ENCODE assay signal across 8 mouse cellular contexts in the genomic region with DNA sequence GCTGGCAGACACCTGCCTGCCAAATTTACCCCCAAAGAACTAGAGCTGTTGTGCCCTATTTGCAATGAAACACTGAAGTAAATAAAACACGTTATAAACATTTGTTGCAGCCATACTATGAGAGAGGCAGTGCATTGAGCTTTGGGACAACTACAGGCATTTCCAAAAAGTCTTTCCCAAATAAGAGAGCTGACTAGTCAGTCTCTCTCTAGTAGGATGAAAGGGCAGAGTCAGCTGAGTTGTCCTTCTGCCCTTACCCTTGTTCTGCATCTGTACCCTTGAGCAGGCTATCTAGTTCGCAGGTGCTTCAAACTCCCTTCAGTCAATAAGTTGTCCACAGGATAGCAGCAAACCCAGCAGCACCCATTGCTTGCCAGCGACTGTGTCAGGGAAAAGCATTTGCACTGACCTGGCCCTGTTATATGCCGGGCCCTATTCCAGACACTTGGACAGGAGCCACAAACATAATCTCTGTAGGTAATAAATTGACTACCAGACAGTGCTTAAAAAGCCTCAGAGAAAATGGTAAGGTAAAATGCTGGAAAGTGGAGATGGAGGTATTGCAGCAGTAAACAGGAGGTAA. TPM values are rescaled to one million over a fixed set of nuclear protein-coding genes. Genes with fewer than 3 reads are reported as not detected.
A peak's percentile ranks its signal among the peaks of the same experiment; 100 is the strongest.
DNase-seq lines count a peak whose midpoint lies in the region; ATAC-seq and TF ChIP-seq lines count a peak whose summit lies in the region.

TSS of gene D430041D05Rik (minus strand) at position 51 of the 583 bp plus-strand sequence.

- peak within 1 kb of the TSS; percentile 94 for H3K4me2 ChIP-seq in hindbrain, embryonic 12.5 days (replicated peaks)
- peak within 1 kb of the TSS; percentile 65 for H3K4me2 ChIP-seq in liver, embryonic 15.5 days

- H3K36me3 ChIP-seq in hindbrain, embryonic 12.5 days: no peaks in the 10 kb centered on the region
- H3K36me3 ChIP-seq in liver, embryonic 15.5 days (replicated peaks): no peaks in the 10 kb centered on the region

- peak within 1 kb of the TSS; percentile 86 for H3K9ac ChIP-seq in hindbrain, embryonic 12.5 days
- H3K9ac ChIP-seq in liver, embryonic 15.5 days: no peak within 1 kb of the TSS

- peak within 1 kb of the TSS; percentile 67 for H3K4me3 ChIP-seq in layer of hippocampus, adult 2 months
- peak within 1 kb of the TSS; percentile 73 for H3K4me3 ChIP-seq in cortical plate, adult 2 months (ENCODE audit: insufficient read depth, low read length)
- peak within 1 kb of the TSS; percentile 74 for H3K4me3 ChIP-seq in hindbrain, embryonic 12.5 days
- H3K4me3 ChIP-seq in liver, embryonic 15.5 days (replicated peaks): peak within 1 kb of the TSS; percentile 45

- no peak for TF ChIP-seq POLR2A in cortical plate, adult 2 months (IDR thresholded peaks at IDR 0.05; ENCODE audit: extremely low read depth, insufficient read depth, low read length)

- H3K9me3 ChIP-seq in hindbrain, embryonic 12.5 days (replicated peaks): no peaks in the 10 kb centered on the region
- no peaks in the 10 kb centered on the region for H3K9me3 ChIP-seq in liver, embryonic 15.5 days (replicated peaks)

- ATAC-seq in hindbrain, embryonic 12.5 days (ENCODE audit: low FRiP score): no peak
- ATAC-seq in liver, embryonic 15.5 days (ENCODE audit: insufficient read depth): no peak
- no peak for ATAC-seq in erythroblast, adult 5-6 weeks (replicated peaks; ENCODE audit: low FRiP score, poor library complexity, severe bottlenecking)

- whole genome bisulfite sequencing in hindbrain, embryonic 12.5 days: 63% methylated on average over 4 of the region's 4 CpGs
- WGBS in liver, embryonic 15.5 days (ENCODE audit: insufficient replicate concordance): 39% methylated on average over 4 of the region's 4 CpGs

- H3K4me1 ChIP-seq in cortical plate, adult 2 months (ENCODE audit: control insufficient read depth, insufficient read depth, low read length): peaks cover 15% of the 10 kb centered on the region
- H3K4me1 ChIP-seq in hindbrain, embryonic 12.5 days: peaks cover 18% of the 10 kb centered on the region
- H3K4me1 ChIP-seq in liver, embryonic 15.5 days (replicated peaks): 0 out of 2 replicates have a peak, but pooled peaks cover 4% of the 10 kb centered on the region

- peaks cover 55% of the 10 kb centered on the region for H3K27me3 ChIP-seq in hindbrain, embryonic 12.5 days
- H3K27me3 ChIP-seq in liver, embryonic 15.5 days: peaks cover 70% of the 10 kb centered on the region

- H3K27ac ChIP-seq in layer of hippocampus, adult 2 months: peak within 1 kb of the TSS; percentile 95
- H3K27ac ChIP-seq in cortical plate, adult 2 months (ENCODE audit: insufficient read depth, low read length): peak within 1 kb of the TSS; percentile 20
- H3K27ac ChIP-seq in hindbrain, embryonic 12.5 days: peak within 1 kb of the TSS; percentile 87
- H3K27ac ChIP-seq in liver, embryonic 15.5 days (replicated peaks): no peak within 1 kb of the TSS

- no peak for DNase-seq in layer of hippocampus, adult 2 months (ENCODE audit: low spot score in 2 of 2)
- no peak for DNase-seq in layer of hippocampus, adult 9-11 months
- DNase-seq in urinary bladder, postnatal 4 days (ENCODE audit: low spot score in 2 of 2): no peak
- no peak for DNase-seq in ovary, postnatal 14 days (ENCODE audit: low spot score)

- no peak for TF ChIP-seq CTCF in layer of hippocampus, adult 2 months (conservative IDR thresholded peaks at IDR 0.05)
- TF ChIP-seq CTCF in cortical plate, adult 2 months (IDR thresholded peaks at IDR 0.05; ENCODE audit: extremely low read depth, insufficient read depth, low read length): no peak

RNA-seq across cellular contexts. Expression of gene D430041D05Rik, which starts in this region (rescaled TPM):
- total RNA-seq in layer of hippocampus, adult 2 months (2021): 10 to 100 TPM; 81.2 to 87.4 TPM
- 46.0 and 46.7 TPM in 2 replicates for polyA plus RNA-seq in cortical plate, adult 2 months (2012; rRNA removed)
- 4.2 and 4.7 TPM in 2 replicates for polyA plus RNA-seq in hindbrain, embryonic 12.5 days (2016; fragmentation: Nextera tagmentation; extraction: Ambion mirVana)
- 0.03 TPM in 1 of 2 replicates, not detected in the other for polyA plus RNA-seq in liver, embryonic 15.5 days (2015; fragmentation: Nextera tagmentation; extraction: Ambion mirVana)
- not detected in 2 replicates for total RNA-seq in erythroblast, adult 5-6 weeks (2015; ENCODE audit: low replicate concordance)
- 0.26 TPM in 1 of 2 replicates, not detected in the other for total RNA-seq in erythroblast, adult 5-6 weeks (2017; ENCODE audit: low replicate concordance)

Comparison
In these comparisons a context has a peak if more than half of its experiments do, and no peak if none do; other contexts are left out.
1. RNA of gene D430041D05Rik (total RNA-seq): 81.2 to 87.4 TPM in layer of hippocampus, adult 2 months; 0.26 TPM in erythroblast, adult 5-6 weeks; every median in the first group is over 10 times any median in the second.
2. Peak in every context shown above with its lines, with median percentiles within 50 percentile points of each other: H3K4me3 ChIP-seq.